Mouse (Mus musculus): ENCODE results near the gene Isy1.

DNA sequence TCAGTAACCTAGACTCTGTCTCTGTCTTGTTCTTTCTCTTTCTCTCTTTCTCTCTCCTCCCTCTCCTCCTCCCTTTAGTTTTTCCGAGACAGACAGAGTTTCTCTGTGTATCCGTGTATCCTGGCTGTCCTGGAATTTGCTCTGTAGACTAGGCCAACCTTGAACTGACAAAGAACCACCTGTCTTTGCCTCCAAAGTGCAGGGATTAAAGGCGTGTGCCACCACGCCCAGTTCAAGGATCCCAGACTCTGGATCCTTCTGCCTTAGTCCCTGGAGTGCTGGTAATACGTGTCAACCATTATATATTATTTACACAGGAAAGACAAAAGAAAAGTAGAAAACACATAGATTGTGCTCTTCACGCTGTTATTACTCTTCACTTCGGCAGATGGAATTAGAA is 32.6 kb upstream of the Isy1 start:
- TF ChIP-seq CTCF (IDR thresholded peaks at IDR 0.05; ENCODE audit: low read depth) (no peak), EP300 (IDR thresholded peaks at IDR 0.05; ENCODE audit: low read depth) (no peak)

All from liver, postnatal 0 days (tissue).